ENCODE assay signal across 8 mouse cellular contexts in the genomic region with DNA sequence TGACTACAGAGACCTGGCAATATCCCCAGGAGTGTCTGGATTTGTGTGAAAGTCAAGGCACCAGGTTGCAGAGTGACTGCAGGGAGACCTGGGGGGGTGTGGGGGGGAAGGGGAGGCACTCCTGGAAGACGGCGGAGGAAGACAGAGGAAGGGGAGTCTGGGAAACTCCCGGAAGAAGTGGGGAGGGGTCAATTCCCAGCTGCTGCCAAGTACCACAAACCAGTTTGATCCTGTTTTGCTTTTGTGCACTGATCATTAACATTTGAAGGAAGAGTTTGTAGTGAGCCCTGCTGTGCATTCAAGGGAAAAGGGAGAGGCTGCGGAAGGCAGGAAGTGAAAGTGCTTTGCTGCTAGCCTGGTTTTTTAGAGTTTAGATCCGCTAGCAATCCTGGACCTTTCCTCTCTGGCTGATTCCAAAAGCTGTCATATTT. TPM values are rescaled to one million over a fixed set of nuclear protein-coding genes. Genes with fewer than 3 reads are reported as not detected.
DNase-seq lines count a peak whose midpoint lies in the region; ATAC-seq lines count a peak whose summit lies in the region.

No protein-coding gene starts in this region.

- no peak overlapping the region for H3K27ac ChIP-seq in hindbrain, embryonic 11.5 days (ENCODE audit: low read depth, low read length)
- no peak overlapping the region for H3K27ac ChIP-seq in liver, embryonic 13.5 days

- 0 out of 2 replicates have a peak overlapping the region, but pooled peaks have one; percentile 21 for H3K9ac ChIP-seq in hindbrain, embryonic 11.5 days (ENCODE audit: low read depth, low read length)
- no peak overlapping the region for H3K9ac ChIP-seq in liver, embryonic 13.5 days

- WGBS in hindbrain, embryonic 11.5 days: 2% methylated on average over 5 of the region's 5 CpGs
- WGBS in liver, embryonic 13.5 days (ENCODE audit: insufficient replicate concordance): 10% methylated on average over 5 of the region's 5 CpGs

- H3K4me3 ChIP-seq in hindbrain, embryonic 11.5 days (ENCODE audit: low read depth, low read length): no peak overlapping the region
- 0 out of 2 replicates have a peak overlapping the region, but pooled peaks have one; percentile 1 for H3K4me3 ChIP-seq in liver, embryonic 13.5 days (replicated peaks)

- intact Hi-C loops in left cerebral cortex, postnatal 4 days (cut with DNase I): no loop called here

- no peaks in the 10 kb centered on the region for H3K27me3 ChIP-seq in hindbrain, embryonic 11.5 days (ENCODE audit: control insufficient read depth, insufficient read depth, low read length)
- peaks cover 42% of the 10 kb centered on the region for H3K27me3 ChIP-seq in liver, embryonic 13.5 days

- H3K4me2 ChIP-seq in hindbrain, embryonic 11.5 days (replicated peaks; ENCODE audit: low read depth, low read length): peak overlapping the region; percentile 32
- peak overlapping the region; percentile 13 for H3K4me2 ChIP-seq in liver, embryonic 13.5 days

- ATAC-seq in hindbrain, embryonic 11.5 days (ENCODE audit: low FRiP score): peak; percentile 72; the same call in 1 of the 2 replicates
- ATAC-seq in liver, embryonic 13.5 days (ENCODE audit: low read depth): no peak
- no peak for ATAC-seq in megakaryocyte-erythroid progenitor cell, adult 5-6 weeks (replicated peaks; ENCODE audit: low FRiP score, low TSS enrichment, poor library complexity, severe bottlenecking)

- peak; percentile 5 for DNase-seq in testis, postnatal 14 days (ENCODE audit: low spot score)
- no peak for DNase-seq in testis, postnatal 10 days (ENCODE audit: low spot score)
- peak; percentile 68 for DNase-seq in hindbrain, embryonic 11.5 days (ENCODE audit: low spot score)
- DNase-seq in liver, embryonic 13.5 days: no peak
- DNase-seq in left cerebral cortex, postnatal 4 days: no peak
- DNase-seq in spleen, postnatal 36 days (ENCODE audit: low spot score in 2 of 2): no peak
- no peak for DNase-seq in B cell, adult 2 months

- H3K9me3 ChIP-seq in hindbrain, embryonic 11.5 days (ENCODE audit: control insufficient read depth, low read length): no peaks in the 10 kb centered on the region
- no peaks in the 10 kb centered on the region for H3K9me3 ChIP-seq in liver, embryonic 13.5 days (replicated peaks)

- H3K36me3 ChIP-seq in hindbrain, embryonic 11.5 days (ENCODE audit: control insufficient read depth, insufficient read depth, low read length): no peaks in the 10 kb centered on the region
- no peaks in the 10 kb centered on the region for H3K36me3 ChIP-seq in liver, embryonic 13.5 days

- peaks cover 17% of the 10 kb centered on the region for H3K4me1 ChIP-seq in hindbrain, embryonic 11.5 days (replicated peaks; ENCODE audit: control insufficient read depth, insufficient read depth, low read length)
- H3K4me1 ChIP-seq in liver, embryonic 13.5 days (replicated peaks): peaks cover 56% of the 10 kb centered on the region

RNA-seq across cellular contexts. Expression of gene F2rl1, which starts 9.1 kb away (rescaled TPM):
- polyA plus RNA-seq in hindbrain, embryonic 11.5 days (2014; fragmentation: Nextera tagmentation; extraction: Ambion mirVana): 0.13 and 0.17 TPM in 2 replicates
- polyA plus RNA-seq in liver, embryonic 13.5 days (2015; fragmentation: Nextera tagmentation; extraction: Ambion mirVana): 0.22 and 0.32 TPM in 2 replicates
- 0.66 TPM in 1 of 2 replicates, not detected in the other for total RNA-seq in megakaryocyte-erythroid progenitor cell, adult 5-6 weeks (2014; fragmentation: Nextera tagmentation)
- 0.47 TPM in 1 of 2 replicates, not detected in the other for total RNA-seq in megakaryocyte-erythroid progenitor cell, adult 5-6 weeks (2017)
- total RNA-seq in left cerebral cortex, postnatal 4 days (2021): under 1 TPM; 0.14 to 0.24 TPM

RNA-seq across cellular contexts. Expression of gene S100z, which starts 55.6 kb away (rescaled TPM):
- not detected in 2 replicates for polyA plus RNA-seq in hindbrain, embryonic 11.5 days (2014; fragmentation: Nextera tagmentation; extraction: Ambion mirVana)
- not detected in 2 replicates for polyA plus RNA-seq in liver, embryonic 13.5 days (2015; fragmentation: Nextera tagmentation; extraction: Ambion mirVana)
- total RNA-seq in megakaryocyte-erythroid progenitor cell, adult 5-6 weeks (2014; fragmentation: Nextera tagmentation): not detected in 2 replicates
- total RNA-seq in megakaryocyte-erythroid progenitor cell, adult 5-6 weeks (2017): not detected in 2 replicates
- total RNA-seq in left cerebral cortex, postnatal 4 days (2021): not detected

Comparison
In these comparisons a context has a peak if more than half of its experiments do, and no peak if none do; other contexts are left out.
1. DNase-seq: peak in testis, postnatal 14 days (single experiment) and hindbrain, embryonic 11.5 days (single experiment); none in testis, postnatal 10 days (single experiment), liver, embryonic 13.5 days (single experiment), left cerebral cortex, postnatal 4 days (single experiment), spleen, postnatal 36 days (0 of 2) and B cell, adult 2 months (0 of 2).